Mouse (Mus musculus) neural tube, embryonic 14.5 days (tissue): ENCODE results near the gene Large1. TPM values are rescaled to one million over a fixed set of nuclear protein-coding genes. Genes with fewer than 3 reads are reported as not detected.

Source experiments
- ATAC-seq: fragments of 200-750 bp; cut with Nextera tagmentation; 2 replicates; pipeline ENCODE4 v1.8.0; 2017; ENCODE audit warnings: low read depth, mild to moderate bottlenecking, moderate TSS enrichment, moderate library complexity
- H3K27ac ChIP-seq: fragments of 300-500 bp; sonication (generic); 2 replicates; pipeline ENCODE4 v1.5.1; 2014; ENCODE audit warnings: low read depth, mild to moderate bottlenecking, control low read depth, low read length, moderate library complexity, mixed read lengths
- H3K27me3 ChIP-seq: fragments of 300-500 bp; sonication (generic); 2 replicates; pipeline ENCODE4 v1.6.1; 2014; ENCODE audit warnings: low read length; ENCODE audit not compliant: control insufficient read depth, insufficient read depth
- H3K36me3 ChIP-seq: fragments of 300-500 bp; sonication (generic); 2 replicates; pipeline ENCODE4 v1.6.1; 2014; ENCODE audit warnings: low read length, mixed read lengths; ENCODE audit not compliant: control insufficient read depth, insufficient read depth
- H3K4me1 ChIP-seq: fragments of 300-500 bp; sonication (generic); 2 replicates; pipeline ENCODE4 v1.6.1; 2014; ENCODE audit warnings: low read length; ENCODE audit not compliant: control insufficient read depth, insufficient read depth
- H3K4me2 ChIP-seq: fragments of 300-500 bp; sonication (generic); 2 replicates; pipeline ENCODE4 v1.6.1; 2014; ENCODE audit warnings: mild to moderate bottlenecking, low read depth, low read length, control low read depth
- H3K4me3 ChIP-seq: fragments of 300-500 bp; sonication (generic); 2 replicates; pipeline ENCODE4 v1.5.1; 2014; ENCODE audit warnings: low read depth, low read length, control low read depth, mixed read lengths
- H3K9ac ChIP-seq: fragments of 300-500 bp; sonication (generic); replicated peaks from 2 replicates; pipeline ENCODE4 v1.6.1; 2014; ENCODE audit warnings: low read depth, mild to moderate bottlenecking, control low read depth, low read length, mixed read lengths
- H3K9me3 ChIP-seq: fragments of 300-500 bp; sonication (generic); 2 replicates; pipeline ENCODE4 v1.6.1; 2016; ENCODE audit warnings: low read length; ENCODE audit not compliant: control insufficient read depth
- WGBS: fragments of 180-500 bp; shearing (Covaris S2); extraction: QIAGEN DNeasy Blood & Tissue Kit; methylation state at CpG from one replicate; pipeline ENCODE4 v1.1.7; 2014; 5-methylcytosine and 5-hydroxymethylcytosine counted together
- microRNA-seq: library from miRNA; unstranded; fragments of <30 nt; microRNA quantifications from one replicate; pipeline ENCODE4, GENCODE M21; 2016
- polyA plus RNA-seq: library from polyadenylated mRNA; unstranded; fragments of >200 nt; fragmentation: Nextera tagmentation; extraction: Ambion mirVana; gene quantifications from 2 replicates; pipeline ENCODE4 v1.2.1, GENCODE M21; 2014

Large1 gene
- polyA plus RNA-seq, 1 experiment from 2014 or later: 28.5 TPM

- Histone ChIP-seq H3K9ac (no peak overlapping the region), H3K27ac (no peak overlapping the region), H3K4me2 (no peak overlapping the region), H3K4me1 (no peaks in the 10 kb centered on the region), H3K27me3 (no peaks in the 10 kb centered on the region), H3K4me3 (no peak overlapping the region), H3K9me3 (no peaks in the 10 kb centered on the region), H3K36me3 (no peaks in the 10 kb centered on the region)
- 85% methylated on average over 3 of the region's 3 CpGs for WGBS
- ATAC-seq: no peak
Measured at GRCm38 (mm10) chr8:72812690-72813089, 540.6 kb downstream of the Large1 start.

- Histone ChIP-seq H3K9me3 (no peaks in the 10 kb centered on the region), H3K4me1 (no peaks in the 10 kb centered on the region), H3K27me3 (no peaks in the 10 kb centered on the region), H3K36me3 (no peaks in the 10 kb centered on the region), H3K9ac (no peak overlapping the region), H3K4me2 (no peak overlapping the region), H3K27ac (no peak overlapping the region), H3K4me3 (no peak overlapping the region)
- ATAC-seq: no peak
- 85% methylated on average over 2 of the region's 2 CpGs for WGBS
Measured at GRCm38 (mm10) chr8:72801583-72801982, 551.8 kb downstream of the Large1 start.

- Histone ChIP-seq H3K27ac (no peak overlapping the region), H3K36me3 (no peaks in the 10 kb centered on the region), H3K4me2 (no peak overlapping the region), H3K4me1 (no peaks in the 10 kb centered on the region), H3K9ac (no peak overlapping the region), H3K4me3 (no peak overlapping the region), H3K9me3 (no peaks in the 10 kb centered on the region), H3K27me3 (no peaks in the 10 kb centered on the region)
- ATAC-seq: no peak
- 95% methylated on average over 4 of the region's 4 CpGs for WGBS
Measured at GRCm38 (mm10) chr8:72780644-72781043, 572.7 kb downstream of the Large1 start.

- no peaks in the 10 kb centered on the region for H3K4me1 ChIP-seq
- no peak overlapping the region for H3K27ac ChIP-seq
- H3K36me3 ChIP-seq: no peaks in the 10 kb centered on the region
- no peak overlapping the region for H3K4me3 ChIP-seq
- no peaks in the 10 kb centered on the region for H3K9me3 ChIP-seq
- no peak for ATAC-seq
- H3K27me3 ChIP-seq: no peaks in the 10 kb centered on the region
- WGBS: 89% methylated on average over 1 of the region's 1 CpGs
- H3K4me2 ChIP-seq: no peak overlapping the region
- H3K9ac ChIP-seq: no peak overlapping the region
Measured at GRCm38 (mm10) chr8:72777797-72778196, 575.5 kb downstream of the Large1 start.

- no peak overlapping the region for H3K4me2 ChIP-seq
- 26% methylated on average over 7 of the region's 7 CpGs for WGBS
- ATAC-seq: no peak
Measured at GRCm38 (mm10) chr8:72766777-72767176, 586.6 kb downstream of the Large1 start.

GRCm38 (mm10) chr8:72765696-72766095, 587.6 kb downstream of the Large1 start:
- H3K27ac ChIP-seq: no peak overlapping the region
- ATAC-seq: no peak
- no peaks in the 10 kb centered on the region for H3K9me3 ChIP-seq
- 78% methylated on average over 4 of the region's 4 CpGs for WGBS
- H3K9ac ChIP-seq: no peak overlapping the region
- H3K4me1 ChIP-seq: no peaks in the 10 kb centered on the region
- H3K4me3 ChIP-seq: no peak overlapping the region
- H3K27me3 ChIP-seq: no peaks in the 10 kb centered on the region
- no peak overlapping the region for H3K4me2 ChIP-seq
- no peaks in the 10 kb centered on the region for H3K36me3 ChIP-seq

More at GRCm38 (mm10) chr8:72766777-72767176, 586.6 kb downstream of the Large1 start:
- Histone ChIP-seq H3K4me1 (no peaks in the 10 kb centered on the region), H3K36me3 (no peaks in the 10 kb centered on the region), H3K27me3 (no peaks in the 10 kb centered on the region), H3K9ac (no peak overlapping the region), H3K4me3 (no peak overlapping the region), H3K9me3 (no peaks in the 10 kb centered on the region), H3K27ac (no peak overlapping the region)

Small RNA genes within 50 kb of the gene (microRNA-seq; reads per million reads assigned to microRNA genes)
- not detected for gene Mir28b
